Mouse (Mus musculus) liver, embryonic 16.5 days (tissue): ENCODE data around the gene Luc7l2. TPM values are rescaled to one million over a fixed set of nuclear protein-coding genes. Genes with fewer than 3 reads are reported as not detected.
"Not testable (repeated sequence)": the region's sequence is repeated elsewhere in the genome, so short reads cannot be mapped to it uniquely, and the experiment has no call there.

Source experiments
- ATAC-seq: fragments of 200-750 bp; cut with Nextera tagmentation; 2 replicates; pipeline ENCODE4 v1.8.0; 2017; ENCODE audit warnings: low read depth, mild to moderate bottlenecking, moderate number of reproducible peaks, moderate library complexity
- H3K27ac ChIP-seq: fragments of 300-500 bp; sonication (generic); 2 replicates; pipeline ENCODE4 v1.5.1; 2014; ENCODE audit warnings: mild to moderate bottlenecking, low read length
- H3K27me3 ChIP-seq: fragments of 300-500 bp; sonication (generic); 2 replicates; pipeline ENCODE4 v1.6.1; 2014; ENCODE audit warnings: low read depth, low read length, mixed read lengths; ENCODE audit not compliant: control insufficient read depth, insufficient read depth
- H3K36me3 ChIP-seq: fragments of 300-500 bp; sonication (generic); 2 replicates; pipeline ENCODE4 v1.6.1; 2014; ENCODE audit warnings: mild to moderate bottlenecking; ENCODE audit not compliant: control insufficient read depth, insufficient read depth
- H3K4me1 ChIP-seq: fragments of 300-500 bp; sonication (generic); 2 replicates; pipeline ENCODE4 v1.6.1; 2014; ENCODE audit warnings: low read depth, low read length, mixed read lengths; ENCODE audit not compliant: control insufficient read depth
- H3K4me2 ChIP-seq: fragments of 300-500 bp; sonication (generic); 2 replicates; pipeline ENCODE4 v1.6.1; 2014; ENCODE audit warnings: low read depth, low read length, mixed read lengths
- H3K4me3 ChIP-seq: fragments of 300-500 bp; sonication (generic); 2 replicates; pipeline ENCODE4 v1.5.1; 2014; ENCODE audit warnings: low read depth, mild to moderate bottlenecking, low read length
- H3K9ac ChIP-seq: fragments of 300-500 bp; sonication (generic); 2 replicates; pipeline ENCODE4 v1.6.1; 2014; ENCODE audit warnings: low read depth, low read length
- H3K9me3 ChIP-seq: fragments of 300-500 bp; sonication (generic); replicated peaks from 2 replicates; pipeline ENCODE4 v1.6.1; 2016; ENCODE audit warnings: low read length; ENCODE audit not compliant: control insufficient read depth
- WGBS: fragments of 180-500 bp; shearing (Covaris S2); extraction: QIAGEN DNeasy Blood & Tissue Kit; methylation state at CpG from one replicate; pipeline ENCODE4 v1.1.7; 2014; ENCODE audit not compliant: insufficient replicate concordance; 5-methylcytosine and 5-hydroxymethylcytosine counted together
- polyA plus RNA-seq: library from polyadenylated mRNA; unstranded; fragments of >200 nt; fragmentation: Nextera tagmentation; extraction: Ambion mirVana; gene quantifications from 2 replicates; pipeline ENCODE4 v1.2.1, GENCODE M21; 2015

Gene Luc7l2
- polyA plus RNA-seq, 1 experiment from 2014 or later, result 16.6 TPM

DNA sequence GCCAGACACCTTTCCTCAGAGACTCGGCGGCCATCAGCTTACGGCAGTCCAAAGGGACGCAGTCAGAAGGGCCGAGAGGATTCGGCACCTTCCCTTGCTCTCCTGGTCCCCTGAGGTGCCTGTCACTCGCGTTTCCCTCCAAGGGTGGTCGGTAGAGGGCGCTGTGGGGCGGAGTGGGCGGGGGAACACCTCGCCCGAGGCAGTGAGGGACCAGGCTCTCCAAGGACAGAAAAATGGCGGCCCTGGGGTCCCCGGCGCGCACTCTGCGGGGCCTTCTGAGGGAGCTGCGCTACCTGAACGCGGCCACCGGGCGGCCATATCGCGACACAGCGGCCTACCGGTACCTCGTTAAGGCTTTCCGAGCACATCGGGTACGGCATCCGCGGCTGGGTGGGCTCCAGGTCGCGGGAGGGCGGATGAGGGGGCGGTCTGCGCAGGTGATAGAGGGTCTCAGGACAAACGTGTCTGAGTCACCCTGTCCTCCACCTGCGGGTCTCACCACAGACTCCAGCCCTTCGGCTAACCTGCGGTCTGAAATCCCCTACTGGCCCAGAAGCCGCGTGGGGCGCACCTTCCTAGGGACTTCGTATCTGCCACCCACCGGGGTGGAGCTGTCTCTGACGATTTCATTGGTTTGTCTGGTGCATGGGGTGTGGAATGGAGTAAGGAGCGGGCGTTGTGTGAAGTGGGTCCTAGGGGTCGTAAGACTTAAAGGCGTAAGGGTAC is 16.3 kb upstream of the Luc7l2 start:
- Histone ChIP-seq H3K36me3 (no peaks in the 10 kb centered on the region), H3K27me3 (no peaks in the 10 kb centered on the region), H3K4me3 (peak overlapping the region; percentile 98), H3K4me1 (peaks cover 11% of the 10 kb centered on the region), H3K9ac (peak overlapping the region; percentile 98), H3K4me2 (peak overlapping the region; percentile 79), H3K27ac (peak overlapping the region; percentile 97), H3K9me3 (no peaks in the 10 kb centered on the region)
- peak; percentile 80 for ATAC-seq
- under 1% methylated on average over 53 of the region's 53 CpGs for WGBS

DNA sequence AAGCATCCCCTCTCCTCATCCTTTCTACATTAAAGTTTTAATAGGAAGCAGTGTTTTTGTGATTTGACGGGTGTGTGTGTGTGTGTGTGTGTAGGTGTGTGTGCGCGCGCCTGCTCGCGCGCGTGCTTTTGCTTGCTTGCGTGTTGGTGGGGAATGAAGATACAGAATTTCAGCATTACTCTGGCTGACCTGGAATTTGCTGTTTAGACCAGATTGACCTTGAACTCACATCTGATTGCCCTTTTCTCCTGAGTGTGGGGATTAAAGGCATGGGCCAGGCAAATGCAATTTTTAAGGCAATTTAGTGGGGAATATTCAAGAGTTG is 15.8 kb upstream of the Luc7l2 start:
- H3K9me3 ChIP-seq, result no peaks in the 10 kb centered on the region
- no peak for ATAC-seq
- peak overlapping the region; percentile 98 for H3K4me3 ChIP-seq
- H3K4me1 ChIP-seq, result peaks cover 11% of the 10 kb centered on the region
- H3K27ac ChIP-seq, result peak overlapping the region; percentile 97
- H3K36me3 ChIP-seq, result no peaks in the 10 kb centered on the region
- whole genome bisulfite sequencing, result under 1% methylated on average over 9 of the region's 9 CpGs
- H3K4me2 ChIP-seq, result peak overlapping the region; percentile 79
- no peaks in the 10 kb centered on the region for H3K27me3 ChIP-seq
- peak overlapping the region; percentile 98 for H3K9ac ChIP-seq

DNA sequence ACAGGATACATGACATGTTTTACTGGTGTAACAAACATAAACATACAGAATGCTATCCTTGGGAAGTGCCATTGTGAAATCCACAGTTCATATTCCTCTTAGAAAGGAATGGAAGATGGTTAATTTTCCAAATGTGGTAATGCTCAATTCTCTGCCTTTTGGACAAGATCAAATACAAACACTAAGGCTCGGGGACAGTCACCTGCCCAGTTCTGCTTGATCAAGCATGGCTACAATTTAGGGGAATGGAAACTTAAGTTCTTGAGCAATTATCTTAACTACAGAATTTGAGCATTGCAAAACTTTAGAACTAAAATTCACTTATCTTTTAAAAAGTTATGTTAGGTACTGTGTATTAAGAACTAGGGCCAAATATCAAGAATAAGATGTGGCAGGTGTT is 15.3 kb upstream of the Luc7l2 start:
- no peaks in the 10 kb centered on the region for H3K27me3 ChIP-seq
- H3K9me3 ChIP-seq, result no peaks in the 10 kb centered on the region
- peak overlapping the region; percentile 98 for H3K4me3 ChIP-seq
- H3K27ac ChIP-seq, result no peak overlapping the region
- WGBS, result 73% methylated on average over 1 of the region's 1 CpGs
- H3K36me3 ChIP-seq, result no peaks in the 10 kb centered on the region
- peaks cover 11% of the 10 kb centered on the region for H3K4me1 ChIP-seq
- ATAC-seq, result no peak
- peak overlapping the region; percentile 79 for H3K4me2 ChIP-seq
- no peak overlapping the region; the same call in 1 of the 2 replicates for H3K9ac ChIP-seq

DNA sequence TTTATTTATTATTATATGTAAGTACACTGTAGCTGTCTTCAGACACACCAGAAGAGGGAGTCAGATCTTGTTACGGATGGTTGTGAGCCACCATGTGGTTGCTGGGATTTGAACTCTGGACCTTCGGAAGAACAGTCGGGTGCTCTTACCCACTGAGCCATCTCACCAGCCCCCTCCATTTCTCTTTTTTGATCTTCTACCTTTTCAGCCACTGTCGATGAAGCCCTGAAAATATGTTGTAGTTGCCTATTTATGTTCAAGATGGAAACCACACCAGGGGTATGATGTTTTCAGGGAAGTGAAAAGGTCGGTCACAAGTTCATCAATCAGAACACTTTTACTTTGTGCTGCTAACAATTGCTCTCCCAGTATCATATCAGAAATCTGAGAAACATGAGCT is 7.0 kb upstream of the Luc7l2 start:
- not testable (repeated sequence) for H3K27me3 ChIP-seq, H3K4me2 ChIP-seq, H3K9ac ChIP-seq, H3K27ac ChIP-seq, H3K4me3 ChIP-seq, H3K36me3 ChIP-seq, H3K4me1 ChIP-seq, H3K9me3 ChIP-seq, ATAC-seq
- 77% methylated on average over 4 of the region's 5 CpGs for WGBS

DNA sequence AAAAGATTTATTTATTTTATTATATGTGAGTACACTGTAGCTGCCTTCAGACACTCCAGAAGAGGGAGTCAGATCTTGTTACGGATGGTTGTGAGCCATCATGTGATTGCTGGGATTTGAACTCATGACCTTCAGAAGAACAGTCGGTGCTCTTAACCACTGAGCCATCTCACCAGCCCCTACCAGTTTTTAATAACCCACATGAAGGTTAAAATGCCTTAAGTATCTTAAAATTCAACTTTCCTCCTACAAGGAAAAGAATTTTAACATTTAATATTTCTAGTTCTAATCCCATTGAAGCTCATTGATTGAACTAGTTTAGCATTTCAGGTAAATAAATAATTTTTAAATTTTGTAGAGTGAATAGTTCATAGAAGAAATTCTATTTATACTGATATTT is 4.1 kb upstream of the Luc7l2 start:
- not testable (repeated sequence) for H3K4me1 ChIP-seq, H3K4me3 ChIP-seq, ATAC-seq, H3K36me3 ChIP-seq, H3K27ac ChIP-seq, H3K9me3 ChIP-seq, H3K4me2 ChIP-seq, H3K27me3 ChIP-seq, H3K9ac ChIP-seq
- 72% methylated on average over 2 of the region's 2 CpGs for WGBS

DNA sequence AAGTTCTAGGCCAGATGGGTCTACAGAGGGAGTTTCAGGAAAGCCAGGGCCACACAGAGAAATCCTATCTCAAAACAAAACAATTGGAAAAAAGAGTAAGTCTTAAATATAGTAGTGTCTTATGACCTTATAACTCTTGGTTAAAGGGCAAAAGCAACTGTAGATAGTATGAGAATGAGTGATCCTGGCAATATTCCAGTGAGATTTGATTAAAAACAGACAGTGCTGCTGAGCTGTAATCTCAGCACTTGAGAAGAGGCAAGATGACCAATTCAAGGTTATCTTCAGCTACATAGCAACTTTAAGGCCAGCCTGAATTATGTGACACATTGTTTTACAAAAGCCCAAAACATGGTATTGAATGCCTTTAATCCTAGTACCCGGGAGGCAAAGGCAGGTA is 3.4 kb upstream of the Luc7l2 start:
- H3K9ac ChIP-seq, result no peak overlapping the region
- no peaks in the 10 kb centered on the region for H3K9me3 ChIP-seq
- WGBS, result 74% methylated on average over 1 of the region's 1 CpGs
- ATAC-seq, result no peak
- no peak overlapping the region for H3K4me2 ChIP-seq
- H3K27ac ChIP-seq, result no peak overlapping the region
- peaks cover 9% of the 10 kb centered on the region for H3K4me1 ChIP-seq
- H3K36me3 ChIP-seq, result no peaks in the 10 kb centered on the region
- H3K27me3 ChIP-seq, result no peaks in the 10 kb centered on the region
- H3K4me3 ChIP-seq, result no peak overlapping the region

DNA sequence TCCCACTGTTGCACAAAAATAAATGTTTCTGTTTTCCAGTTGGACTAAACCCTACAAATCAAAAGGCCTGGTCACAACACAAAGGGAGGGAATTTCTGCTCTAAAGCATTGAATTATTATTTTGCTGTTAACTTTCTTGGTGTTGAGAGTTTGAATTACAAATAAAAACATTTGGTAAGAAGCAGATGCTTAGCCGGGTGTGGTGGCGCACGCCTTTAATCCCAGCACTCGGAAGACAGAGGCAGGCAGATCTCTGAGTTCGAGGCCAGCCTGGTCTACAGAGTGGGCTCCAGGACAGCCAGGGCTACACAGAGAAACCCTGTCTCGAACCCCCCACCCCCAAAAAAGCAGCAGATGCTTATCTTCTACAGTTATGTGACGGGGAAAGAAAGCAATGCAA is 2.5 kb upstream of the Luc7l2 start:
- not testable (repeated sequence) for H3K4me1 ChIP-seq, H3K4me2 ChIP-seq, H3K9ac ChIP-seq, H3K27me3 ChIP-seq, H3K27ac ChIP-seq, H3K4me3 ChIP-seq, ATAC-seq, H3K9me3 ChIP-seq, H3K36me3 ChIP-seq
- WGBS, result 80% methylated on average over 7 of the region's 7 CpGs

DNA sequence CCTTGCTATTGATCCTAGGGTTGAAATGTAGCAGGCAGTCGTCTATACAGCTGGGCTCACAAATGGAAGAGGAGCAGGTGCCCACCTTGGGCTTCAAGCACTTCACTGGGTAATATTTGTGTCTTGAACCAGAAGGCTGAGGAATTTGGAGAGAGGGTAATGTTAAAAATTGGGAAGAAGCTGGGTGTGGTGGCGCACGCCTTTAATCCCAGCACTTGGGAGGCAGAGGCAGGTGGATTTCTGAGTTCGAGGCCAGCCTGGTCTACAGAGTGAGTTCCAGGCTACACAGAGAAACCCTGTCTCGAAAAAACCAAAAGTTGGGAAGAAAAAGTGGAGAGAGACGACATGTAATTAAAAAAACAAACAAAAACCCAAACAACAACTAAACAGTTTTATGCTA is 1.3 kb upstream of the Luc7l2 start:
- peaks cover 15% of the 10 kb centered on the region for H3K4me1 ChIP-seq
- not testable (repeated sequence) for H3K27me3 ChIP-seq, H3K36me3 ChIP-seq, H3K9me3 ChIP-seq, ATAC-seq
- H3K4me2 ChIP-seq, result peak overlapping the region; percentile 79
- 76% methylated on average over 6 of the region's 6 CpGs for WGBS
- peak overlapping the region; percentile 94 for H3K4me3 ChIP-seq
- peak overlapping the region; percentile 100 for H3K27ac ChIP-seq
- peak overlapping the region; percentile 93 for H3K9ac ChIP-seq

DNA sequence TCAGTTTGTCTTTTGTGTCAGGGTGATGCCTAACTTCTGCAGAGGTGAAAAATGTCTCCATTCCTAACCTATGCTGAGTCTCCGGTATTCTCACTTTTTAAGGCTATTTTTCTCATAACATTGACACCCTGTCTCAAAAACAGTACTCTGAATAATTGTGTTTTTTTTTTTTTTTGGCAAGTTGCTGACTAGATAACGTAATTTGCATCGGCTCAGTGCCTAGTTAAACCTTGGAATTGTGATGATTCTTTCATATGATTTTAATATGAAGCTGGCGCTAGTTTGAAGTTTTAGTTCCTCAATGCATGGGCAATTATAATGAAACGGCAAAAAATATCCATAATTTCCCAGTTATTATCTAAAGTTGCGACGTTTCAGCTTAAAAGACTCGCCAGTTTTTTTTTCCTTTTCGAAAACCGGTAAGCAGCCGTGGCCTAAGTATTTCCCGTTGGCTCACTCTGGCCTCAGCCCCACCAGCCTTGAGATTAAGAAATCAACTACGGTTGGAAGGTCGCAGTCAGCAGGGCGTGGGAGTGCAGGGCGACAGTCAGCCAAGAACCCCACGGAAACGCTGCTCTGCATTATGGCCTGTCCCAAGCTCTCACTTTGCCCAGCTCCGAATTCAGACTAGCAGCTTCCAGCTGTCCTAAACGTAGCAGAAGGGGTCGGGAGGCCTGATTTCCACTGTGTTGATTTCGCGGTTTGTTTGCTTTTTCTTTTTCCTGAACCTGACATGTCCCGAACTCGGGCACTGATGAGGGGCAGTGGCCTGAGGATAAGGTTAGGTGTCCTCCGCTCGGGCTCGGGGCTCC is 678 bp upstream of the Luc7l2 start:
- peaks cover 16% of the 10 kb centered on the region for H3K4me1 ChIP-seq
- 3% methylated on average over 28 of the region's 28 CpGs for WGBS
- peak; percentile 59 for ATAC-seq

More for the DNA sequence above, 678 bp upstream of the Luc7l2 start:
- peak overlapping the region; percentile 93 for H3K9ac ChIP-seq
- peak overlapping the region; percentile 79 for H3K4me2 ChIP-seq
- H3K4me3 ChIP-seq, result peak overlapping the region; percentile 94
- H3K27ac ChIP-seq, result peak overlapping the region; percentile 100
- H3K27me3 ChIP-seq, result no peaks in the 10 kb centered on the region
- H3K9me3 ChIP-seq, result no peaks in the 10 kb centered on the region
- peaks cover 3% of the 10 kb centered on the region for H3K36me3 ChIP-seq
